Mouse (Mus musculus) lung, postnatal 0 days (tissue): Measurements from ENCODE around the gene Myo9a.

Experiments
- CTCF ChIP-seq: IDR thresholded peaks from 2 replicates; pipeline ENCODE4 v1.5.1; 2016; ENCODE audit warnings: antibody characterized with exemption, mild to moderate bottlenecking
- EP300 ChIP-seq: IDR thresholded peaks from 2 replicates; pipeline ENCODE4 v1.6.1; 2016; ENCODE audit warnings: antibody characterized with exemption, mild to moderate bottlenecking, control low read depth

- TF ChIP-seq EP300, result no peak
- TF ChIP-seq CTCF, result no peak
Measured at GRCm38 (mm10) chr9:59727569-59728286, 23.0 kb upstream of the Myo9a start.
